Mouse (Mus musculus): Measurements from ENCODE around the gene Kcnk2.
"Not testable (repeated sequence)": the region's sequence is repeated elsewhere in the genome, so short reads cannot be mapped to it uniquely, and the experiment has no call there.

The Kcnk2 gene

GRCm38 (mm10) chr1:189343301-189344251 lies 58.5 kb downstream of the Kcnk2 start:
- peak; percentile 53 for DNase-seq (ENCODE audit: low spot score)

DNA sequence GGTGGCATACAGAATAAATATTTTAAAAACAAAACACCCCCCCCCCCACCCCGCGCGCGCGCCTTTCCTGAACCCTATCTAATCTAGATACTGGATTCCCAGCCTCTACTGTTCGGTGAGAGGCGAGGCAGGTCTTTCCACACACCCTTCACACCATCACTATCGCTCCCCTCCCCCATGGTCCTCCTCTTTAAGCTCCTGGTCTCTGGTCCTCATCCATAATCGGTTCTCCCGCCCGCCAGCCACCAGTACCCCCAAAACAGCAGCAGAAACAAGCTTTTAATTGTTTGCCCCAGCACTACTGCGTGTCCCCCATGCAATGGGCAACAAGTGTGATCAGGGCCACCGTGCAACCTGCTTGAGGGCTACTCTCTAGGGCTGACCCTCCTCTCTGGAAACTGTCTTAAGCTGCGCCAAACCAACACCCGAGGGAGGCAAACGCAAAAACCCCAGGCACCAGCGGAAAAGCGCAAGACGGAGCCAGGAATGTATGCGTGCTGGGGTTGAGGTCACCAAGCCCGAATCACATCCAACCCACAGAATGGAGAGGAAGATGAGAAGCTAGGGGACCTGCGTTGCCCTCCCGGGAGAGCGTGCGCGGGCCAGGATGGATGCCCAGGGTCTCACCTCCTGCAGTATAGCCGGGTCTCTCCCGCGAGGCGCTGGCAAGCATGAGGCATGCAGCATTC lies 59.5 kb downstream of the Kcnk2 start:
- no peak for DNase-seq (ENCODE audit: low spot score)

- no peak for DNase-seq (ENCODE audit: low spot score)
Measured at GRCm38 (mm10) chr1:189341381-189341917, 60.6 kb downstream of the Kcnk2 start.

DNA sequence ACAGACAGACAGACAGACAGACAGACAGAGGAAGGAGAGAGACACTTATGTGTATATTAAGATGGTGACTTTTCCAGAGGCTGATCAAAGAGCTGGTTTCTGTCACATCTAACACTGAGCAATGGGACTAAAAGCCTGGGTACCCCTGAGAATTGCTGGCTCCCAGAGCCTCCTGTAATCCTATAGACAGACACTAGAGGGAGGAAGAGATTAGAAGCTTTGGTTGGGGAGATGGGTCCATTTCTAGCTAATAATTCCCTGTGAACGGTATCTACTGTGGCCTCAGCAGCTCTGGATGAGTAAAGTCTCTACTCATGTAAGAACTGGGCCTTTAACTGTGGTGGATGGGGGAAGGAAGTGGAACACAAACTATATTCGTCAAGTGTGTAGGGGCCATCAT lies 86.2 kb downstream of the Kcnk2 start:
- DNase-seq (ENCODE audit: low spot score): no peak

DNA sequence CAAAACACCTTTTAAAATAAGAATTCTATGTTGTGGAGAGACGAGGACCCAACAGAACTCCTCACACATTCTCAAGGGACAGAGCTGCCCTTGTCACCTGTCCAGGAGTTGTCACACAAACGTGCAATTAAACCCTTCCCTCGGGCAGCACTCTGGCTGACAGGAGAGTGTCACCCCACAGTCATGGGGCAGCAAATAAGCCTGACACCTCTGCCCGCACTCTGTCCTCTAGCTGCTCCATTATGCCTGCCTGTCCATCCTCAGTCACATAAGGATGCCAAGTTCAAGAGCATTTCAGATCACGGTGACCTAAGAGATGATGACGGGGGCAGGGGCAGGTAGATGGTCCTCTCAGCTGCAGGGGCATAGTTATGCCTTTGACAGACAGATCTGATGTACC lies 87.6 kb downstream of the Kcnk2 start:
- no peak for DNase-seq (ENCODE audit: low spot score)

DNA sequence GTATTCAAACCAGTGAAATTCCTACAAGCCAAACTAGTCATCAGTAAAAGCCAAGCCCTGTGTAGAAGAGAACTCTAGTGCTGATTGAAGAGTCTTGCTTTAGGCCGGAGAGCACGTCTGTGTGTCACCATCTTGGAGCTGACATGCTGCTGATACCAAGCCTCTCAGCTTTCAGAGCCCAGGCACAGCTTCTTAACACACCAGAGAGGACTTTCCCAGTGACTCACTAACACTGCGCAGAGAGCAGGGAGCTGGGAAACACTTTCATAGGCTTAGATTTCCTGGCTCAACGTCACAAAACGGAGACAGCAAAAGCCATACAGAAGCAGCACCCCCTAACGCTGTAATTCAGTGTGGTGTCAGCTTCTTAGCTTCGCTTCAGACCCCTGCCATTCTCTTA lies 88.3 kb downstream of the Kcnk2 start:
- no peak for DNase-seq (ENCODE audit: low spot score)

DNA sequence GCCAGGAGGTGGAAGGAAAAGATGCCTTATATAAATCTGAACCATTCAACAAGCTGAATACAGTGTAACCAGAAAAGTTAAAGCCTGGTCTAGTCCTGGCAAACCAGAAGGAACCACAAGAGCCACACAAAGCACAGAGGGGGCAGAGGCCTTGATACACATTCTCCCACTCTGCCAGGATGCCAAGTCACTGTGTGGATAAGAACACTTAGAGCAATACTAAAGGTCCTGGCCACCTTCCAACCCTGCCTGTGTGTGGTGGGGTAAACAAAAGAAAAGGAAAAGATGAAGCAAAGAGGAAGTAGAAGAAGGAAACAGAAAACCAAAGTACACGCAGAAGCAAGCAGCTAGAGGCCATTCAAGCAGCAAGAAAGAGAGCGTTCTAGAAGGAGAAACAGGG lies 91.9 kb downstream of the Kcnk2 start:
- DNase-seq (ENCODE audit: low spot score): peak; percentile 46

DNA sequence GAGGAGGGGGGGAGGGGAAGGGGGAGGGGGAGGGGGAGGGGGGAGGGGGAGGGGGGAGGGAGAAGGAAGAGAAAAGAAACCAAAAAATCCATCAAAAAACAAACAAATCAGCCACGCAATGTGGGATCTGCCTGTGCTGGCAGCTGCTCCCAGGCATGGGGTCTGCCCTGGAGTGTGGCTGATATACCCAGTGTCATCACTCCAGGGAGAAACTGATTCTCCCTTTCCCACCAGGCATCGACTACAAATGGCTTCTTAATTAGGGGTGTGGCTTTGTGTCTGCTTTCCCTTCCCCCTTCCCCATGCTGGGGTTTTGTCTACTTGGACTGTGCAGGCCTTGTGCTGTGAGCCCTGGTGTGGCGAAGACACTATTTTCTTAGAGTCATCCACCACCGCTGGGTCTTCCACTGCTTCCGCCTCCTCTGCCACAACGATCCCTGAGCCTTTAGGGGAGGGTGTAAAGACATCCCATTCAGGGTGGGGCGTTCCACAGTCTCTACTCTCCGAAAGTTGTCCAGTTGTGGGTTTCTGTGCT lies 97.0 kb downstream of the Kcnk2 start:
- no peak for DNase-seq (ENCODE audit: low spot score)

- no peak for DNase-seq (ENCODE audit: low spot score)
Measured at GRCm38 (mm10) chr1:189303001-189303400, 99.1 kb downstream of the Kcnk2 start.

DNA sequence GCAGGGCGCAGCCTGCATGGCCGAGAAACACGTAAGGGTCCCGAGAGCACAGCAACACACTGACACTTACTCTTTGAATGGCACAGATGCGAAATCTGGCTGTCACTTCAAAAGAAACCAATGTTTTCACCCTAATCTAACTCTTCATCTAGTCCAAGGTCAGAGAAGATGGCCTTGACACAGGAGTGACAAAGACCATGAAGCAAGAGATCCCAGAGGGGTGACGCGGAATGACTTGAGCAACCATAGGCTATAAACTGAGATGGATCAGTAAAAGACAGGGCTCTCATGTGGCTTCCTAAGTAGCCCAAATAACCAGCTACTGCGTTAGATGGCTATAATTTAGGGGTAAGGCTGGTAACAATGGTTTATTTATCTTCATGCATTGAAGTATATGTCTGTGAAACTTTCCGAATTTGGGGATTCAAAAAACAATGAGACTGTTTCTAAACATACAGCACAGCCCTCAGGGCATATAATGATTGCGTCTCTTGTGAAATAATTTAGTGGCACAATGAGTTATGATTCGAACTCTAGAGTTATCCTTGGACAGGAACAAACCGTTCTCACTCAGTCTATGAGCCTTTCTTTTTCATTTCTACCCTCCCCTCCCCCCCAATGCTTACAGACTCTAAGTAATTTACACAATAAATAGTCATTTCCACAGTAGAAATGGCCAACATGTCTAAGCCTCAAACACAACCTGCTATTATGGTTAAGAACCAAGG lies 108.2 kb downstream of the Kcnk2 start:
- DNase-seq (ENCODE audit: low spot score): no peak

GRCm38 (mm10) chr1:189290885-189291284 lies 111.2 kb downstream of the Kcnk2 start:
- DNase-seq (ENCODE audit: low spot score): no peak

DNA sequence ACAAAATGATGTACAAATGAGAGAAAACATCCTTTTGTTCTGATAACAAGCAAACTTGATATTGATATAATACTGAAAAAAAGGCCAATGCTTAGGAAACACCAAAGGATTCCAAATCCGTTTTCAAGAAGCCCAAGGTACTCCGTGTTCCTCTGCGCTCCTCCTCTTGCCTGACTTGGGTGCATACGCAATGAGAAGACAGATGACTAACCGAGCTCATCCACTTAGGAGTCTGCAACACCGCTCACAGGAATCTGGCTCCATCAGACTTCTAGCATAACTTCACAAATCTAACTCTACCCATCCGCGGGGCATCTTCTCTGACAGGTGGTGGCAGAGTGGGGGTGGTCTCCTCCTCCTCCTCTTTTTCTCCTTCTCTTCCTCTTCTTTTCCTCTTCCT lies 113.1 kb downstream of the Kcnk2 start:
- DNase-seq (ENCODE audit: low spot score): no peak

- DNase-seq (ENCODE audit: low spot score): no peak
Measured at GRCm38 (mm10) chr1:189272281-189272680, 129.8 kb downstream of the Kcnk2 start.

DNA sequence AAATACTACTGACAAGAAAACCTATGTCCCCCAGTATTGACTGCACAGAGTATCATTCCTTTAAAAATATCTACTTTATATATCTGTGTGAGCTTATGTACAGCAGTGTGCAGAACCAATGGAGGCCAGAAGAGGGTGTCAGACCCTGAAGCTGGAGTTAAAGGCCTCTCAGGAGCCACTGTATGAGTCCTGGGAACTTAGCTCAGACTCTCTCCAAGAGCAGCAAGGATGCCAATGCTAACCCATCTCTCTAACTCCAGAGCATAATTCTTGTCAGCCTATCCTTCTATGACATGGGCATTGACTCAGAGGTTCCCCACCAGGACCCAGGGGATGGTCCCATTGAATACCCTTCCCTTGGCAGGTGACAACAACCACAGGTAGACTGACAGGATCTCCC lies 148.4 kb downstream of the Kcnk2 start:
- DNase-seq (ENCODE audit: low spot score): no peak

DNA sequence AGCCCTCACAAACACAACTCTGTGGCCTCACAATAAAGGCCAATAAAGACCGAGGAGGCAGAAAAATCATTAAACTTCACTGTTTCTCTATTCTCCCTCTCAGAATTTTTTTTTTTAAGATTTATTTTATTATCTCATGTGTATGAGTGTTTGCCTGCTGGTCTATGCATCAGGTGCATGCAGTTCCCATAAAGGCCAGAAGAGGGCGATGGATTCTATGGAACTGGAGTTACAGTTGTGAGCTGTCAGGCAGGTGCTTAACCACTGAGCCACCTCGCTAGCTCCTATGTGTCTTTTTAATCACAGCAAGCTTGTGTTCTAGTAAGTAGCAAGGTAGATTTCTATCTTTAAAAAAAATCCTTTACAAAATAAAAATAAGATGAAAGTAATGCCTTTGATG lies 148.9 kb downstream of the Kcnk2 start:
- DNase-seq (ENCODE audit: low spot score): peak; percentile 53

DNA sequence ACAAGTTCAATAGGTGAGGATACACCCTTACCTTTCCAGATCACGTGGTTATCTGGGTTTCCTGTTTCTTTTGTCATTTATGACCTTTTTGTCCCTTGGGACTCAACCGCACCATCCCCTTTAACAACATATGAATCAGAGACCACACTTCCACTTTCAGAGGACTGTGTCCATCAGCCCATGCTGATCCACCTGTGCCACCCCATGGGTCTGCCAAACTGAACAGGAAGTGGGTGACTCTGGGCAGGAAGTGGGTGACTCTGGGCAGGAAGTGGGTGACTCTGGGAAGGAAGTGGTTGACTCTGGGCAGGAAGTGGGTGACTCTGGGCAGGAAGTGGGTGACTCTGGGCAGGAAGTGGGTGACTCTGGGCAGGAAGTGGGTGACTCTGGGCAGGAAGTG lies 158.9 kb downstream of the Kcnk2 start:
- DNase-seq (ENCODE audit: low spot score): not testable (repeated sequence)

- DNase-seq (ENCODE audit: low spot score): no peak
Measured at GRCm38 (mm10) chr1:189235261-189235660, 166.8 kb downstream of the Kcnk2 start.

GRCm38 (mm10) chr1:189232829-189233228 lies 169.2 kb downstream of the Kcnk2 start:
- DNase-seq (ENCODE audit: low spot score): peak; percentile 11

DNA sequence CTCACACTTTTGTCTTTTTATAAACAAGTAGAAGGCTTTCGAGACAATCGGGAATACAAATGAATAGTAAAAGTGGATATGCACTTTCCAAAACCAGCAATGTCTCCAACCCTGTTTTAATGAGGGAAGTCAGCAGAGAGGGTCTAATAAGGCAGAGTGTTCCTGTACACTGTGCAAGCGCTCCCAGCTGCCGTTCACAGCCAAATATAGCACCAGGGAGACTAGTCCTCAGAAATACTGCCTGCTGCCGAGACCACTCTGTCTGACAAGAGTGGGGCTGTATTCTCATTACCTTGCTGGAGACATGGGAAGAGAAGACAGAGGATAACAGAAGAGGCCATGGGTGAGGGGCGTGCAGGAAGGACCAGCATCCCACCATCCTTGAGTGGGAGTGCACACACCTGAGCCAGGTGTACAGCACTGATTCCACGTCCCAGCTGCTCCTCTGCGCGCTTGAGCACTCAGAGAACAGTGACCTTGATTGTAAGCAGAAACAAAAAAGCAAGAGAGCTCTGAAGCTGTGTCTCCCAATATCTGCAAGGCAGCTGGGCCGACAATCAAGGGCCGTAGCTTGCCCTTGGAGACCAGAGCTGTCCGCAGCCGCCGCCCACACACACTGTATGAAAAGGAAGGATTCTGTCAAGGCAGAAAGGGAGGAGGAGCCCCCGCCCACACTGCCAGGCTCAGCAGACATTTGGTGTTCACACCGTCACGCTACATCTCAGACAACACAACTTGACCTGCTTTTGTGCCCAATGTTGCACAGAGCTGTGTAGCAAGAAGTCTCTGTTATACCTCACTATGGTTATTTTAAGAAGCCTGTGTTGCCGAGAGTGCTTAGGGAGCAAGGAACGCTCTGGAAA lies 173.6 kb downstream of the Kcnk2 start:
- DNase-seq (ENCODE audit: low spot score): peak; percentile 75

DNA sequence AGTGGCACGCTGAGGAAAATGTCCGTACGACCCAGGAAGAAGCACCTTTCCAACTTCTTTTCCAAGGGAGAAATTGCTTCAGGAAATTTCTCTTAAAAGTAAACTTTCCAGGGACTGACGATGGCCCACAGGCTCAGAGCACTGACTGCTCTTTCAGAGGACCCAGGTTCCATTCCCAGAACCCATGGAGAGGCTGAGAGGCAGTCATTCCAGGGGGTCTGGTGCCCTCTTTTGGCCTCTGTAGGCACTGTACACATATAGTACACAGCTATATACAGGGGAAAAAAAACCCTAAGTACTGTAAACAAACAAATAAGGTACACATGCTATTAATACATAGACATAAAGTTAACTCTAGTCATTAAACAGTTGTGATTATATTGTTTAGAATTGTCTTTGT lies 174.6 kb downstream of the Kcnk2 start:
- peak; percentile 37 for DNase-seq (ENCODE audit: low spot score)

- no peak for DNase-seq (ENCODE audit: low spot score)
Measured at GRCm38 (mm10) chr1:189219051-189219450, 183.0 kb downstream of the Kcnk2 start.

Data from testis, postnatal 10 days (tissue).